Comparison of ENCODE assay signal across 18 mouse cellular contexts in genomic region chr8:18208658-18209057, GRCm38 (mm10).
"Had no signal": no experiment of that assay in that cellular context is flagged by ENCODE, and none has a peak within 500 bp of the region (broad histone marks: within the 10 kb centered on the region; RNA-seq: fewer than 3 reads in every experiment).

No protein-coding gene starts in this region.

- H3K36me3 ChIP-seq: liver, embryonic 13.5 days; liver, embryonic 15.5 days; midbrain, embryonic 10.5 days; midbrain, embryonic 12.5 days had no signal

- H3K4me1 ChIP-seq: liver, embryonic 13.5 days; liver, embryonic 15.5 days; midbrain, embryonic 10.5 days; midbrain, embryonic 12.5 days had no signal

- H3K27ac ChIP-seq: liver, embryonic 13.5 days; liver, embryonic 15.5 days; midbrain, embryonic 10.5 days; midbrain, embryonic 12.5 days had no signal

- DNase-seq: liver, embryonic 13.5 days; lung, adult 18-20 months; lung, embryonic 14.5 days; lung, postnatal 10 days; lung, postnatal 4 days; midbrain, embryonic 14.5 days; retina, postnatal 1 day; right cerebral cortex, adult 18-20 months; right cerebral cortex, postnatal 25 days; right cerebral cortex, postnatal 4 days; spleen, adult 18-20 months; thymus, adult 18-20 months; thymus, postnatal 14 days; thymus, postnatal 36 days had no signal

- H3K27me3 ChIP-seq: liver, embryonic 13.5 days; liver, embryonic 15.5 days; midbrain, embryonic 12.5 days had no signal

- H3K9ac ChIP-seq: liver, embryonic 13.5 days; liver, embryonic 15.5 days; lung, embryonic 14.5 days; midbrain, embryonic 12.5 days had no signal

- H3K4me3 ChIP-seq: liver, embryonic 13.5 days; liver, embryonic 15.5 days; midbrain, embryonic 10.5 days; midbrain, embryonic 12.5 days had no signal

- H3K4me2 ChIP-seq: liver, embryonic 13.5 days; liver, embryonic 15.5 days; lung, embryonic 14.5 days; midbrain, embryonic 12.5 days had no signal

- ATAC-seq: midbrain, embryonic 16.5 days had no signal

- H3K9me3 ChIP-seq: liver, embryonic 13.5 days; liver, embryonic 15.5 days; midbrain, embryonic 10.5 days; midbrain, embryonic 12.5 days had no signal
